Mouse (Mus musculus) cerebellum, adult 2 months (tissue): ENCODE measurements at regions not wholly inside any gene's neighbourhood (a gene's known extent, or its start where the extent isn't known, plus 50 kb on each side); places are given as distances from the start of the nearest gene placed in this dataset.
"Not testable (repeated sequence)": the region's sequence is repeated elsewhere in the genome, so short reads cannot be mapped to it uniquely, and the experiment has no call there.

Experiments
- DNase-seq, 2 experiments: peaks; one replicate each; pipeline ENCODE4 v3.0.0; 2021
- H3K27ac ChIP-seq: fragments of 200-500 bp; 2 replicates; pipeline ENCODE4 v1.5.1; 2012; ENCODE audit warnings: low read length, control low read depth, inconsistent platforms; ENCODE audit not compliant: insufficient read depth
- H3K27me3 ChIP-seq: fragments of 200-500 bp; 2 replicates; pipeline ENCODE4 v1.6.1; 2012; ENCODE audit warnings: inconsistent platforms, mild to moderate bottlenecking, low read length, moderate library complexity; ENCODE audit not compliant: control insufficient read depth, insufficient read depth
- H3K4me1 ChIP-seq: fragments of 200-500 bp; 2 replicates; pipeline ENCODE4 v1.6.1; 2011; ENCODE audit warnings: low read length; ENCODE audit not compliant: control insufficient read depth, insufficient read depth
- H3K4me3 ChIP-seq: fragments of 200-500 bp; replicated peaks from 2 replicates; pipeline ENCODE3; 2011; ENCODE audit warnings: mild to moderate bottlenecking, low read depth, low read length, control low read depth; ENCODE audit not compliant: insufficient read depth
- CTCF ChIP-seq: fragments of 200-500 bp; IDR thresholded peaks from 2 replicates; pipeline ENCODE4 v1.5.1; 2011; ENCODE audit warnings: low read depth, mild to moderate bottlenecking, control low read depth, low read length, moderate library complexity, borderline replicate concordance; ENCODE audit not compliant: insufficient read depth
- POLR2A ChIP-seq: fragments of 200-500 bp; IDR thresholded peaks from 2 replicates; pipeline ENCODE4 v1.6.1; 2011; ENCODE audit warnings: low read length, control low read depth, borderline replicate concordance; ENCODE audit not compliant: insufficient read depth
- WGBS: fragments of 180-500 bp; shearing (Covaris S2); methylation state at CpG from one replicate; pipeline ENCODE4 v1.1.7; 2018; 5-methylcytosine and 5-hydroxymethylcytosine counted together

DNA sequence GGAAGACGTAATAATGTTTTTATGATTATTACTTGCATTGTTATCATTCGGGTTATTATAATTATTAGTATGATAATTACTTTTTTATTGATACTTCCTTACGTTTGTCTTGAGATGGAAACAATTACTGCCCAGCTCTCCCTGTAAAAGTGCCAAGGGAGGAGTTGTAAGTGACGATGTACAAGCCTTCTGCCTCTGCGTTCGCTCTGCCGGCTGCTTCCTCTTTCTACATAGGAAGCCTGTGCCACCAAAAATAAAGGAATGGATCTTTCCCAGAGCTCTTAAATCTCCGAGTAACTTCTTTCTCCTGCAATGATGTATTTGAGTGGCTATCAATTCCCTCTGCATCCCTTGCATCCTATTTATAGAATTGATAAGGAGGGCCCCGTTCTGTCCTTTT lies 249.2 kb downstream of the Gxylt1 start:
- Histone ChIP-seq H3K27ac (no peak overlapping the region), H3K4me1 (no peaks in the 10 kb centered on the region), H3K27me3 (no peaks in the 10 kb centered on the region), H3K4me3 (no peak overlapping the region)
- DNase-seq: no peak
- 74% methylated on average over 9 of the region's 9 CpGs for WGBS
- TF ChIP-seq CTCF (no peak), POLR2A (no peak)

DNA sequence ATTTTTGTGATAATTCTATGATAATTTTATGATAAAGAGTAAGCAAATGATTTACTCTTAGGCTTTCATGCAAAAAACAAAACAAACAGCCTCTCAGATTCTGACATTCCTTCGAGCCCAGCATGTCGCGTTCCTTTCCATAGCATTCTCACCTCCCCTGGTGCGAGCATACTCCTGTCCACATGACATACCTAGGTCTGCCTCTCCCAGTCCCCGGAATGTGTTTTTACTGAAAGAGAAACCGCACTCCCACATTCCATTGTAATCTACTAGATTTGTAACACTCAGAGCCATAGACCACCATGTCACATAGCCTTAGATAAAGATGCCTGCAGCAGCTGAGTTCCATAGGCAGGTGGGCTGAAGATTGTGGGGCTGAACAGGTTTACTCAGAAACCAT lies 250.8 kb downstream of the Gxylt1 start:
- Histone ChIP-seq H3K4me1 (no peaks in the 10 kb centered on the region), H3K4me3 (no peak overlapping the region), H3K27me3 (no peaks in the 10 kb centered on the region), H3K27ac (no peak overlapping the region)
- no peak for DNase-seq
- WGBS: 93% methylated on average over 6 of the region's 6 CpGs
- TF ChIP-seq POLR2A: no peak
- no peak for TF ChIP-seq CTCF

DNA sequence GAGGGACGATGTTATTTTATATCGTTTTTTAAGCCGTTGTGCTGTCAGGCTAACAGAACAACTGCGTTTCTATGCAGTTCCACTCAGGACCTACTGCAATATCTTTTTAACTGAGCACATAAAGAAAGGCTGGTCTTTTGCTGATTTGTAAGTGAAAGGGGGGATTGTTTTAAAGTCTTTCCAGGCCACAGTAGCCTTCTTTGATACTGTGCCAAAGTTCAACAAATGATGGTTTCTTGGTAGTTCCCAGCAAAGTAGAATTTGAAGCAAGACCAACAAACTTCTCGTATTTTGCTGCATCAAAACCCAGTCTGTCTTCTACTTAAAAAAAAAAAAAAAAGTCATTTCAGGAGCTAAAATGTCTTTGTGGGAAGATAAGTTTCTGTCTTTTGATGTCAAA lies 263.8 kb downstream of the Gxylt1 start:
- Histone ChIP-seq H3K4me1 (no peaks in the 10 kb centered on the region), H3K27ac (no peak overlapping the region), H3K4me3 (no peak overlapping the region), H3K27me3 (no peaks in the 10 kb centered on the region)
- WGBS: 84% methylated on average over 5 of the region's 5 CpGs
- no peak for DNase-seq
- no peak for TF ChIP-seq POLR2A
- no peak for TF ChIP-seq CTCF

DNA sequence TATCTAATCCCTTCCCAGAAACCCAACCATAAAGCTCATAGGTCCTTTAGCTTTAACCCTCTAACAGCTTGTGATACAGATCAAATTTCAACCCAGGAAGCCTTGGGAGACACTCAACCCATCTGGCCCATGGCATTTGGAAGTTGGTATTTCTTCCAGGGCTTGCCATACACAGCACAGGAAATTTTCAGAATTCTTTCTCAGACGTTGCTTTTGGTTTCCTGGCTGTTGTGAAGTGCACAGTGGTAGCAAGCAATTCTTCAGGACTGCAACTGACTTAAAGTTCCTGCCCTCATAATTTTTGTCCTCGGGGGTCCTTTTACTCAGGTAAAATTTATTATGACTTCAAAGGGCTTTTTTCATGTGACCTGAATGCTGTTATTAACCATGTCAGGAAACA lies 264.4 kb downstream of the Gxylt1 start:
- Histone ChIP-seq H3K4me1 (no peaks in the 10 kb centered on the region), H3K27ac (no peak overlapping the region), H3K27me3 (no peaks in the 10 kb centered on the region), H3K4me3 (no peak overlapping the region)
- WGBS: 33% methylated on average over 2 of the region's 2 CpGs
- no peak for DNase-seq
- TF ChIP-seq POLR2A: no peak
- no peak for TF ChIP-seq CTCF

DNA sequence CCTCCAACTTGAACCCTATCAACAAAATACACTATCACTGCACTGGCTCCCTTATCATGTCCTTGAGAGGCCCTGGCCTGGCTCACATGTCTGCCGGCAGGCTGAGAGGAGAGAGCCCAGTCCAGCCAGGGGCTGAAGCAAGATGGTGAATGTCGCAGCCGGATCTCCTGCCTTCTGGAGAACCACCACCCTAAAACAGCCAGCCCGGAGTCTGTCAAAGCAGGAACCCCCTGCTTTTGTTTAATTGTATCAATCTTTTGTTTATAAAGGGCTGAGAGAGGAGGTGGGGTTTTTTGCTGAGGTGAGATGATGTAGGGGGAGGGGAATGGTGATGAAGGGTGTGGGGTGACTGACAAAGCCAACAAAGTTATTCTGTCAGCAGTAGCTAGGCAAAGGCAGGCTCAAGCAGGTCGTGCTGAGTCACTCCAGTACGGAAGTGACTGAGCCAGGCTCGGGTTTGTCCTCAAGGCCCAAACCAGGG lies 269.2 kb downstream of the Gxylt1 start:
- H3K4me1 ChIP-seq: no peaks in the 10 kb centered on the region
- no peaks in the 10 kb centered on the region for H3K27me3 ChIP-seq
- H3K4me3 ChIP-seq: no peak overlapping the region
- no peak for DNase-seq
- no peak overlapping the region for H3K27ac ChIP-seq
- 72% methylated on average over 7 of the region's 7 CpGs for WGBS
- TF ChIP-seq POLR2A: no peak
- TF ChIP-seq CTCF: no peak

DNA sequence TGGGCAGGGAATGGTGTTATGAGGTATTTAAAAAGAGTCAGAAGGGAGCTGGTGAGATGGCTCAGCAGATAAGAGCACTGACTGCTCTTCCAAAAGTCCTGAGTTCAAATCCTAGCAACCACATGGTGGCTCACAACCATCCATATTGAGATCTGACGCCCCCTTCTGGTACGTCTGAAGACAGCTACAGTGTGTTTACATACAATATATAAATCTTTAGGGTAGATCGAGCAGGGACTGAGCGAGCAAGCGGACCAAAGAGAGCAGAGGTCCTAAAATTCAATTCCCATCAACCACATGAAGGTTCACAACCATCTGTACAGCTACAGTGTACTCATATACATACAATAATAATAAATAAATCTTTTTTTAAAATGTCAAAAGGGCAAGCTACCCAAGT lies 269.8 kb downstream of the Gxylt1 start:
- not testable (repeated sequence) for DNase-seq, H3K4me1 ChIP-seq, H3K27ac ChIP-seq, H3K27me3 ChIP-seq, H3K4me3 ChIP-seq
- WGBS: 94% methylated on average over 5 of the region's 5 CpGs

DNA sequence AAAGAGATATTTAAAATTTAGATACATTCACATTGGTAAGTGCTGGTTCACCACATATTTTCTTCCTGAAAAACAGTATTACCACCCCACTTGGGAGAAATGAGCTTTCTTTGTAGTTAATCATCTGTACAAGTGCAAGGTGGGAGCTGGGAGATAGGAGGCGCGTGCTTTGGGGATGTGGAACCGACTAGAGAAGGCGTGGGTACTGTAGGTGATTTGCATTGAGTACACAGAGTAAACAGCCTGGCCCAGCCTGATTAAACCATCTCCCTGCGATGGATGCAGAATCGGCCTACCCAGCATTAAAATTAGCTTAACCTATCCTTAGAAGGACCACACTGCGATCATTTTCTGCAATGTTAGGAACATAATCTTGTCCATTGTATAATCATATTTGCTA lies 270.4 kb downstream of the Gxylt1 start:
- 93% methylated on average over 7 of the region's 7 CpGs for WGBS

DNA sequence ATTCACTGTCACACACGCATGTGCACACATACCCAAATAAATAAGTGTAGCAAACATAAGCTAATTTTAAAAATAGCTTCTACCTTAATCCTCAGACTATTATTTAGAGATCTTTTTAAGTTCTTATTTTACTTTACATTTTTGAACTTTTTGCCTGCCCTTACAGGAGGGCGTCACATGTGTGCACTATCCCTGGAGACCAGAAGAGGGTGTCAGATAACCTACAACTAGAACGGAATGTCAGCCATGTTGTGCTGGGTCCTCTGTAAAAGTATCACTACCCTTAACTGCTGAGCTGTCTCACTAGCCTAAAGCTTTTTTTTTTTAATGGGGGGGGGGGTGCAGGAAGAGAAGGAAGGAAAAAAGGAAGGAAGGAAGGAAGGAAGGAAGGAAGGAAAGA lies 271.7 kb downstream of the Gxylt1 start:
- no peak for TF ChIP-seq POLR2A
- TF ChIP-seq CTCF: no peak
- DNase-seq: no peak
- 85% methylated on average over 3 of the region's 3 CpGs for WGBS
- no peaks in the 10 kb centered on the region for H3K27me3 ChIP-seq
- no peaks in the 10 kb centered on the region for H3K4me1 ChIP-seq
- no peak overlapping the region for H3K4me3 ChIP-seq
- no peak overlapping the region for H3K27ac ChIP-seq

More for the DNA sequence above, 270.4 kb downstream of the Gxylt1 start:
- H3K27me3 ChIP-seq: no peaks in the 10 kb centered on the region
- H3K4me1 ChIP-seq: no peaks in the 10 kb centered on the region
- H3K27ac ChIP-seq: no peak overlapping the region
- DNase-seq: no peak
- H3K4me3 ChIP-seq: no peak overlapping the region
- TF ChIP-seq POLR2A (no peak), CTCF (no peak)

DNA sequence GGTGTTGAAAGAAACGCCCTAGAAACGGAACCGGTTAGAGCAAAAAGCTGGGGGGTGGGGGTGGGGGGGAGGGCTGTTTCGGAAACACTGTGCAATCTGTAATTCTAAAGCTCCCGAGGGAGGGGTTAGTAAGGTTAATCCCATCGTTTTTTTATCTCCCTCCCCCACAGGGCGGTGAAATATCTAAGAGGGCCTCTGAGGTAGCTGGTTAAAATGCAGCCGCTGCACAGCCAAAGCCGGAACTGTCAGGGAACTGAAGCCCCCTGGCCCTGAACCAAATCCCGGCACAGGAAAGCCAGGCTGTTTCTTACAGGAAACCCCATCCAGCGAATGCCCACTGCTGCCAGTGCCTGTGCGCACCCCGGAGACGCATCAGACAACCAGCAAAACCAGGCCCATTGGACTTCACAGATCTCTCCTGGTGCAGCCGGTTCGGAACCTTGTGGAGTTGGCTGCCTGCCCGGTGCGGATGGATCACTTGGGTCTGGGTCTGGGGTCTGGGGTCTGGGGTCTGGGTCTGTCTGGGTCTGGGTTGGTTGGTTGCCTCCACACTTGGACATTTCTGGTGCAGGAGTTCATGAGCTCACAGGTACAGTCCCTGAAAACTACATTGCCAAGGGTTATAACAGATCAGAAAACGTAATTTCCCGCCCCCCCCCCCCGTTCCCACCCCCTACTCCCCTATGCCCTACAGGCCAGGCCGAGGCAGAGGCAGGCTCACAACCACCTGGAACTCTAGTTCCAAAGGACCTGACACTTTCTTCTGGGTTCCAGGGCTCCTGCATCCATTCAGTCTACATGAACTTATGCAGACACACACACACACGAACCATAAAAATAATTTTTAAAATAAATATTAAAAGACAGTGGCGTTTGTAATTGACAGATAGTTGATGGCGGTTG lies 272.7 kb downstream of the Gxylt1 start:
- WGBS: 20% methylated on average over 25 of the region's 25 CpGs
- peak; percentile 7 for DNase-seq
- Histone ChIP-seq H3K27ac (no peak overlapping the region), H3K4me3 (no peak overlapping the region), H3K27me3 (no peaks in the 10 kb centered on the region), H3K4me1 (no peaks in the 10 kb centered on the region)
- TF ChIP-seq POLR2A: no peak
- no peak for TF ChIP-seq CTCF
